Mouse (Mus musculus) G1E (cell line): ENCODE results near the gene Gm21985.

ENCODE experiments used
- CTCF ChIP-seq: IDR thresholded peaks from 2 replicates; pipeline ENCODE4 v1.5.1; 2012; ENCODE audit warnings: low read depth, low read length, inconsistent platforms, mixed read lengths
- POLR2AphosphoS5 ChIP-seq: IDR thresholded peaks from 2 replicates; pipeline ENCODE4 v1.6.1; 2012; ENCODE audit warnings: low read depth, low read length, inconsistent platforms; ENCODE audit not compliant: insufficient replicate concordance
- TAL1 ChIP-seq: conservative IDR thresholded peaks from 2 replicates; pipeline ENCODE4 v1.6.1; 2012; ENCODE audit warnings: low read depth, low read length, inconsistent platforms, mixed read lengths

DNA sequence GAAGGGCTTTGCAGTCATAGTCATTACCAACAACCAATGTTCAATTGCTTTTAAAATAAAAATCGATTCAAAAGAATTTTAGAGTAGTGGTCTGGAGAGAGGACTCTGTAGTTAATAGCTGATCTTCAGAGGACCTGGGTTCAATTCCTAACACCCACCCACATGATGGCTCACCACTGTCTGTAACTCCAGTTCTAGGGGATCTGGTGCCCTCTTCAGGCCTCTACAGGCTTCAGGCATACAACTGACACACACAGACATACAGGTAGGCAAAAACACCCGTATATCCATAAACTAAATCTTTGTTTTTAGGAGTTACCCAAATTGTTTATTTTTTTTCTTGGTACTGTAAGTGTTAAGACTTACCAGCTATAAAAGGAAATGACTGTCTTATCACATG lies 73.6 kb downstream of the Gm21985 start:
- TF ChIP-seq POLR2AphosphoS5 (no peak), TAL1 (no peak), CTCF (no peak)
